Mouse (Mus musculus): ENCODE data around the gene Fpr2. TPM values are rescaled to one million over a fixed set of nuclear protein-coding genes. Genes with fewer than 3 reads are reported as not detected.

Gene Fpr2
- not detected in 2 replicates for total RNA-seq (2012; rRNA removed)

GRCm38 (mm10) chr17:17887774-17888248 is at the start of gene Fpr2, which contains the start of gene Fpr3:
TSS of gene Fpr2 (plus strand) at chr17:17887824.
TSS of gene Fpr3 (plus strand) at chr17:17887852.
- no peak within 1 kb of the TSS for H3K27ac ChIP-seq (ENCODE audit: insufficient read depth, low read depth, low read length, poor library complexity, severe bottlenecking)
- no peak for TF ChIP-seq HCFC1 (IDR thresholded peaks at IDR 0.05; ENCODE audit: borderline replicate concordance, insufficient read depth, low read length)
- TF ChIP-seq ZNF384 (IDR thresholded peaks at IDR 0.05; ENCODE audit: low read depth, low read length), result no peak
- TF ChIP-seq CHD2 (IDR thresholded peaks at IDR 0.05; ENCODE audit: low read depth, low read length), result no peak
- TF ChIP-seq ZC3H11A (IDR thresholded peaks at IDR 0.05; ENCODE audit: borderline replicate concordance, low read depth, low read length), result no peak
- TF ChIP-seq MAFK (IDR thresholded peaks at IDR 0.05; ENCODE audit: insufficient read depth, low read depth, low read length), result no peak
- no peak within 1 kb of the TSS for H3K9ac ChIP-seq (ENCODE audit: insufficient read depth, low read depth, low read length, poor library complexity, severe bottlenecking)

DNA sequence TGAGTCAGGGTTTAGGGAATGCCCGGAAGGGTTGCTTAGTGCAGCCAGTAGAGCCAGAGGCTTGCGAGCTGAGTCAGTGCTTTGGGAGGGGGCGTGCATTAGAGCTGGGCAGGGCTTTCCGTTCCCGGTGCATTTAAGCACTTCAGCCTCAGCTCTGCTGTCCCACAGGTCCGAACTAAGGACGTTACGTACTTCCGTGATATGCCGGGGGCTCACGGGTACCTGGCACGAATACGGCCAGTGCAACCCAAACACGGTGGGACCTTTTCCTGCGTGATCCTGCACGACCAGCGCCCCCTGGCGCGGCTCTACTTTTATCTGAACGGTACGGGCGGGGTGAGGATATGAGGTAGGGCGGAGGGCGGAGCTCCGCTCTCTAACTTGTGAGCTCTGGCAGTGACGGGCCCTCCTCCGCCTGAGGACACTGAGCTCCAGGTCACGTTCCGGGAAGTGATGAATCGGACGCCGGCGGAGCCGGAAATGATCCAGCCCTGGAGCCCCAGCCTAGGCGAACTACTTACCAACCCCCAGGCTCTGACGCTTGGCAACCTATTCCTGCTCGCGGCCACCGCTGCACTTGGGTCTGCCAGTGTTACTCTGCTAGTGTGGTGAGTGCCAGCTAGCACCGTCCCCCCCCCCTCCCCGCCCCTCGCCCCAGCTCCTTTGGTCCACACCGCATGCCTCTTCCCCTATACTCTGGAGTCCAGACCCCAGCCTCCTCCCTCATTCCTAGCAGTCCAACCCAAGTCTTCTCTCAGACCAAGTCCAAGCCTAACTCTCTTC is 49.5 kb upstream of the Fpr2 start:
- peak; percentile 97 for DNase-seq (ENCODE audit: low read depth, low spot score)
- peaks cover 0 to 9% of the 10 kb centered on the region in 2 experiments; a peak in 3 of 4 replicates for H3K4me1 ChIP-seq (ENCODE audit: control insufficient read depth in 2 of 2, insufficient read depth in 2 of 2, low read length in 2 of 2, poor library complexity in 1 of 2)
- H3K36me3 ChIP-seq (ENCODE audit: control insufficient read depth, insufficient read depth, low read length, poor library complexity, severe bottlenecking), result peaks cover 3% of the 10 kb centered on the region

More at GRCm38 (mm10) chr17:17887774-17888248, at the start of gene Fpr2, which contains the start of gene Fpr3:
- no peak for DNase-seq (ENCODE audit: low read depth, low spot score)
- Histone ChIP-seq H3K4me1 (ENCODE audit: control insufficient read depth in 2 of 2, insufficient read depth in 2 of 2, low read length in 2 of 2, poor library complexity in 1 of 2) (no peaks in the 10 kb centered on the region), H3K9me3 (ENCODE audit: control insufficient read depth, insufficient read depth, low read depth, low read length) (no peaks in the 10 kb centered on the region), H3K36me3 (ENCODE audit: control insufficient read depth, insufficient read depth, low read length, poor library complexity, severe bottlenecking) (no peaks in the 10 kb centered on the region), H3K4me3 (ENCODE audit: insufficient read depth in 1 of 2, low read depth in 1 of 2, low read length in 2 of 2, poor library complexity in 1 of 2, severe bottlenecking in 1 of 2) (no peak within 1 kb of the TSS)
- in situ Hi-C loops (cut with MboI; ENCODE audit: low sequenced_read_pairs in 2 of 2, unreplicated experiment in 2 of 2), result loop anchor here in 1 of 2 experiments (10.0 kb wide), 1 partner anchor 113 kb away; no protein-coding TSS in a partner anchor

DNA sequence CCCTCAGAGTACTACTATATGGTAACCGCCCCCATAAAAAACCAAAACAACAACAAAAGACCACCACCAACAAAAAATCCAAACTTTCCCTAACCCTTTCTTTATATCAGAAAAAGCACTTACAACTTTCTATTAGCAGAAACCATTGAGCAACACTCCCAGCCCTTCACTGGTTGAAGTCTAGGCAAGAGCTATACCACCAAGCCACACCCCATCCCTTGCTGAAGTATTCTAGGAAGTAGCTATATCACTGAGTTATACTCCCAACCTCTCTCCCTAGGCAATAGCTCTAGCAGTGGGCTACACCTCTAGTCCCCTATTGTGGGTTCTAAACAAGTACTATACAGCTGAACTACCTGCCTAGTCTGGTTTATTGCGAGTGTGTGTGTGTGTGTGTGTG is 48.3 kb upstream of the Fpr2 start:
- no peak for TF ChIP-seq HCFC1 (IDR thresholded peaks at IDR 0.05; ENCODE audit: borderline replicate concordance, insufficient read depth, low read length)
- no peak for TF ChIP-seq ZNF384 (IDR thresholded peaks at IDR 0.05; ENCODE audit: low read depth, low read length)
- no peak for TF ChIP-seq CHD2 (IDR thresholded peaks at IDR 0.05; ENCODE audit: low read depth, low read length)
- TF ChIP-seq MAFK (IDR thresholded peaks at IDR 0.05; ENCODE audit: insufficient read depth, low read depth, low read length), result no peak
- TF ChIP-seq ZC3H11A (IDR thresholded peaks at IDR 0.05; ENCODE audit: borderline replicate concordance, low read depth, low read length), result no peak
- H3K4me1 ChIP-seq (ENCODE audit: control insufficient read depth in 2 of 2, insufficient read depth in 2 of 2, low read length in 2 of 2, poor library complexity in 1 of 2), result peaks cover 0 to 8% of the 10 kb centered on the region in 2 experiments; a peak in 3 of 4 replicates
- no peak overlapping the region for H3K9ac ChIP-seq (ENCODE audit: insufficient read depth, low read depth, low read length, poor library complexity, severe bottlenecking)
- H3K36me3 ChIP-seq (ENCODE audit: control insufficient read depth, insufficient read depth, low read length, poor library complexity, severe bottlenecking), result peaks cover 3% of the 10 kb centered on the region; the same call in 1 of the 2 replicates
- H3K4me3 ChIP-seq (ENCODE audit: insufficient read depth in 1 of 2, low read depth in 1 of 2, low read length in 2 of 2, poor library complexity in 1 of 2, severe bottlenecking in 1 of 2), result peak overlapping the region in 1 of 2 experiments; percentile 73; a peak in 1 of 4 replicates
- in situ Hi-C loops (cut with MboI; ENCODE audit: low sequenced_read_pairs in 2 of 2, unreplicated experiment in 2 of 2), result no loop called here
- H3K27ac ChIP-seq (ENCODE audit: insufficient read depth, low read depth, low read length, poor library complexity, severe bottlenecking), result no peak overlapping the region; the same call in 1 of the 2 replicates
- H3K9me3 ChIP-seq (ENCODE audit: control insufficient read depth, insufficient read depth, low read depth, low read length), result no peaks in the 10 kb centered on the region
- no peak for DNase-seq (ENCODE audit: low read depth, low spot score)

More for the DNA sequence above, 49.5 kb upstream of the Fpr2 start:
- peak overlapping the region; percentile 90 for H3K27ac ChIP-seq (ENCODE audit: insufficient read depth, low read depth, low read length, poor library complexity, severe bottlenecking)
- peak overlapping the region; percentile 80 for H3K9ac ChIP-seq (ENCODE audit: insufficient read depth, low read depth, low read length, poor library complexity, severe bottlenecking)
- peak overlapping the region; percentile 73 to 85 for H3K4me3 ChIP-seq (ENCODE audit: insufficient read depth in 1 of 2, low read depth in 1 of 2, low read length in 2 of 2, poor library complexity in 1 of 2, severe bottlenecking in 1 of 2)
- in situ Hi-C loops (cut with MboI; ENCODE audit: low sequenced_read_pairs in 2 of 2, unreplicated experiment in 2 of 2), result no loop called here
- H3K9me3 ChIP-seq (ENCODE audit: control insufficient read depth, insufficient read depth, low read depth, low read length), result no peaks in the 10 kb centered on the region
- peak; percentile 82 for TF ChIP-seq MAFK (IDR thresholded peaks at IDR 0.05; ENCODE audit: insufficient read depth, low read depth, low read length)
- TF ChIP-seq HCFC1 (IDR thresholded peaks at IDR 0.05; ENCODE audit: borderline replicate concordance, insufficient read depth, low read length), result peak; percentile 63; the same call in 1 of the 2 replicates
- no peak for TF ChIP-seq CHD2 (IDR thresholded peaks at IDR 0.05; ENCODE audit: low read depth, low read length)
- TF ChIP-seq ZNF384 (IDR thresholded peaks at IDR 0.05; ENCODE audit: low read depth, low read length), result no peak
- no peak for TF ChIP-seq ZC3H11A (IDR thresholded peaks at IDR 0.05; ENCODE audit: borderline replicate concordance, low read depth, low read length)

GRCm38 (mm10) chr17:17840796-17841195 is 46.8 kb upstream of the Fpr2 start:
- no peak for DNase-seq (ENCODE audit: low read depth, low spot score)
- H3K9ac ChIP-seq (ENCODE audit: insufficient read depth, low read depth, low read length, poor library complexity, severe bottlenecking), result no peak overlapping the region
- H3K4me3 ChIP-seq (ENCODE audit: insufficient read depth in 1 of 2, low read depth in 1 of 2, low read length in 2 of 2, poor library complexity in 1 of 2, severe bottlenecking in 1 of 2), result no peak overlapping the region
- in situ Hi-C loops (cut with MboI; ENCODE audit: low sequenced_read_pairs in 2 of 2, unreplicated experiment in 2 of 2), result no loop called here
- H3K4me1 ChIP-seq (ENCODE audit: control insufficient read depth in 2 of 2, insufficient read depth in 2 of 2, low read length in 2 of 2, poor library complexity in 1 of 2), result peaks cover 0 to 5% of the 10 kb centered on the region in 2 experiments; a peak in 2 of 4 replicates
- peaks cover 3% of the 10 kb centered on the region; the same call in 1 of the 2 replicates for H3K36me3 ChIP-seq (ENCODE audit: control insufficient read depth, insufficient read depth, low read length, poor library complexity, severe bottlenecking)
- no peak overlapping the region for H3K27ac ChIP-seq (ENCODE audit: insufficient read depth, low read depth, low read length, poor library complexity, severe bottlenecking)
- H3K9me3 ChIP-seq (ENCODE audit: control insufficient read depth, insufficient read depth, low read depth, low read length), result no peaks in the 10 kb centered on the region
- TF ChIP-seq ZNF384 (IDR thresholded peaks at IDR 0.05; ENCODE audit: low read depth, low read length) (no peak), CHD2 (IDR thresholded peaks at IDR 0.05; ENCODE audit: low read depth, low read length) (no peak), MAFK (IDR thresholded peaks at IDR 0.05; ENCODE audit: insufficient read depth, low read depth, low read length) (no peak), ZC3H11A (IDR thresholded peaks at IDR 0.05; ENCODE audit: borderline replicate concordance, low read depth, low read length) (no peak), HCFC1 (IDR thresholded peaks at IDR 0.05; ENCODE audit: borderline replicate concordance, insufficient read depth, low read length) (no peak)

Data from ES-E14 (cell line).